Mouse (Mus musculus): Measurements from ENCODE around the gene Muc5b. TPM values are rescaled to one million over a fixed set of nuclear protein-coding genes. Genes with fewer than 3 reads are reported as not detected.
"Not testable (repeated sequence)": the region's sequence is repeated elsewhere in the genome, so short reads cannot be mapped to it uniquely, and the experiment has no call there.

Gene Muc5b
- 0.06 and 0.07 TPM in 2 replicates for polyA plus RNA-seq (2012; rRNA removed)

- H3K4me1 ChIP-seq (ENCODE audit: control insufficient read depth, insufficient read depth, low read length): no peaks in the 10 kb centered on the region
- TF ChIP-seq CTCF (IDR thresholded peaks at IDR 0.05; ENCODE audit: control insufficient read depth, insufficient read depth, insufficient replicate concordance, low read depth, low read length): no peak
- TF ChIP-seq POLR2A (IDR thresholded peaks at IDR 0.05; ENCODE audit: control insufficient read depth, low read depth, low read length): no peak
- H3K27me3 ChIP-seq (ENCODE audit: control insufficient read depth, insufficient read depth, low read length): no peaks in the 10 kb centered on the region
- H3K4me3 ChIP-seq (ENCODE audit: control insufficient read depth, low read depth, low read length): no peak within 1 kb of the TSS
- no peaks in the 10 kb centered on the region for H3K36me3 ChIP-seq (ENCODE audit: control insufficient read depth, insufficient read depth, low read length)
- no peak within 1 kb of the TSS for H3K27ac ChIP-seq (ENCODE audit: control insufficient read depth, insufficient read depth, low read depth, low read length)
These were observed at the start of gene Muc5b for GRCm38 (mm10) chr7:141838779-141839178. Gene Muc5b, plus strand, starts transcription at chr7:141839070.

GRCm38 (mm10) chr7:141794251-141794650, 44.6 kb upstream of the Muc5b start:
- no peaks in the 10 kb centered on the region for H3K36me3 ChIP-seq (ENCODE audit: control insufficient read depth, insufficient read depth, low read length)
- TF ChIP-seq CTCF (IDR thresholded peaks at IDR 0.05; ENCODE audit: control insufficient read depth, insufficient read depth, insufficient replicate concordance, low read depth, low read length) (no peak), POLR2A (IDR thresholded peaks at IDR 0.05; ENCODE audit: control insufficient read depth, low read depth, low read length) (no peak)
- no peak overlapping the region for H3K27ac ChIP-seq (ENCODE audit: control insufficient read depth, insufficient read depth, low read depth, low read length)

GRCm38 (mm10) chr7:141803206-141803605, 35.7 kb upstream of the Muc5b start:
- TF ChIP-seq POLR2A (IDR thresholded peaks at IDR 0.05; ENCODE audit: control insufficient read depth, low read depth, low read length) (no peak), CTCF (IDR thresholded peaks at IDR 0.05; ENCODE audit: control insufficient read depth, insufficient read depth, insufficient replicate concordance, low read depth, low read length) (no peak)
- H3K27me3 ChIP-seq (ENCODE audit: control insufficient read depth, insufficient read depth, low read length): no peaks in the 10 kb centered on the region

More at GRCm38 (mm10) chr7:141794251-141794650, 44.6 kb upstream of the Muc5b start:
- no peak overlapping the region for H3K4me3 ChIP-seq (ENCODE audit: control insufficient read depth, low read depth, low read length)
- H3K27me3 ChIP-seq (ENCODE audit: control insufficient read depth, insufficient read depth, low read length): no peaks in the 10 kb centered on the region
- H3K4me1 ChIP-seq (ENCODE audit: control insufficient read depth, insufficient read depth, low read length): no peaks in the 10 kb centered on the region

GRCm38 (mm10) chr7:141805384-141805783, 33.5 kb upstream of the Muc5b start:
- H3K36me3 ChIP-seq (ENCODE audit: control insufficient read depth, insufficient read depth, low read length): no peaks in the 10 kb centered on the region
- TF ChIP-seq POLR2A (IDR thresholded peaks at IDR 0.05; ENCODE audit: control insufficient read depth, low read depth, low read length): no peak

More at GRCm38 (mm10) chr7:141803206-141803605, 35.7 kb upstream of the Muc5b start:
- Histone ChIP-seq H3K4me3 (ENCODE audit: control insufficient read depth, low read depth, low read length) (no peak overlapping the region), H3K36me3 (ENCODE audit: control insufficient read depth, insufficient read depth, low read length) (no peaks in the 10 kb centered on the region), H3K4me1 (ENCODE audit: control insufficient read depth, insufficient read depth, low read length) (no peaks in the 10 kb centered on the region), H3K27ac (ENCODE audit: control insufficient read depth, insufficient read depth, low read depth, low read length) (no peak overlapping the region)

GRCm38 (mm10) chr7:141807823-141808222, 31.0 kb upstream of the Muc5b start:
- not testable (repeated sequence) for H3K27ac ChIP-seq (ENCODE audit: control insufficient read depth, insufficient read depth, low read depth, low read length); H3K4me3 ChIP-seq (ENCODE audit: control insufficient read depth, low read depth, low read length); H3K36me3 ChIP-seq (ENCODE audit: control insufficient read depth, insufficient read depth, low read length); H3K27me3 ChIP-seq (ENCODE audit: control insufficient read depth, insufficient read depth, low read length); H3K4me1 ChIP-seq (ENCODE audit: control insufficient read depth, insufficient read depth, low read length)

More at GRCm38 (mm10) chr7:141805384-141805783, 33.5 kb upstream of the Muc5b start:
- H3K27ac ChIP-seq (ENCODE audit: control insufficient read depth, insufficient read depth, low read depth, low read length): no peak overlapping the region
- no peaks in the 10 kb centered on the region for H3K4me1 ChIP-seq (ENCODE audit: control insufficient read depth, insufficient read depth, low read length)
- H3K27me3 ChIP-seq (ENCODE audit: control insufficient read depth, insufficient read depth, low read length): no peaks in the 10 kb centered on the region
- H3K4me3 ChIP-seq (ENCODE audit: control insufficient read depth, low read depth, low read length): no peak overlapping the region

GRCm38 (mm10) chr7:141809933-141810332, 28.9 kb upstream of the Muc5b start:
- not testable (repeated sequence) for H3K27ac ChIP-seq (ENCODE audit: control insufficient read depth, insufficient read depth, low read depth, low read length); H3K4me3 ChIP-seq (ENCODE audit: control insufficient read depth, low read depth, low read length); H3K4me1 ChIP-seq (ENCODE audit: control insufficient read depth, insufficient read depth, low read length); H3K27me3 ChIP-seq (ENCODE audit: control insufficient read depth, insufficient read depth, low read length); H3K36me3 ChIP-seq (ENCODE audit: control insufficient read depth, insufficient read depth, low read length)

- no peak for TF ChIP-seq CTCF (IDR thresholded peaks at IDR 0.05; ENCODE audit: control insufficient read depth, insufficient read depth, insufficient replicate concordance, low read depth, low read length)
- no peak for TF ChIP-seq POLR2A (IDR thresholded peaks at IDR 0.05; ENCODE audit: control insufficient read depth, low read depth, low read length)
- H3K4me1 ChIP-seq (ENCODE audit: control insufficient read depth, insufficient read depth, low read length): no peaks in the 10 kb centered on the region
- H3K27me3 ChIP-seq (ENCODE audit: control insufficient read depth, insufficient read depth, low read length): no peaks in the 10 kb centered on the region
- H3K27ac ChIP-seq (ENCODE audit: control insufficient read depth, insufficient read depth, low read depth, low read length): no peak overlapping the region
- no peaks in the 10 kb centered on the region for H3K36me3 ChIP-seq (ENCODE audit: control insufficient read depth, insufficient read depth, low read length)
- H3K4me3 ChIP-seq (ENCODE audit: control insufficient read depth, low read depth, low read length): no peak overlapping the region
These were observed 25.5 kb upstream of the Muc5b start for GRCm38 (mm10) chr7:141813321-141813720.

GRCm38 (mm10) chr7:141815361-141815760, 23.5 kb upstream of the Muc5b start:
- H3K27ac ChIP-seq (ENCODE audit: control insufficient read depth, insufficient read depth, low read depth, low read length): no peak overlapping the region
- no peak for TF ChIP-seq POLR2A (IDR thresholded peaks at IDR 0.05; ENCODE audit: control insufficient read depth, low read depth, low read length)
- no peak for TF ChIP-seq CTCF (IDR thresholded peaks at IDR 0.05; ENCODE audit: control insufficient read depth, insufficient read depth, insufficient replicate concordance, low read depth, low read length)
- H3K27me3 ChIP-seq (ENCODE audit: control insufficient read depth, insufficient read depth, low read length): no peaks in the 10 kb centered on the region
- H3K4me1 ChIP-seq (ENCODE audit: control insufficient read depth, insufficient read depth, low read length): no peaks in the 10 kb centered on the region
- H3K4me3 ChIP-seq (ENCODE audit: control insufficient read depth, low read depth, low read length): no peak overlapping the region
- H3K36me3 ChIP-seq (ENCODE audit: control insufficient read depth, insufficient read depth, low read length): no peaks in the 10 kb centered on the region

All from testis, adult 2 months (tissue).